Mouse (Mus musculus): ENCODE data around the gene Milr1.

GRCm38 (mm10) chr11:106742388-106742841, 8.6 kb upstream of the Milr1 start:
- no peak for TF ChIP-seq CTCF (IDR thresholded peaks at IDR 0.05; ENCODE audit: control insufficient read depth, insufficient read depth, insufficient read length)
- no peak for TF ChIP-seq MYOG (IDR thresholded peaks at IDR 0.05; ENCODE audit: control insufficient read depth, extremely low read depth, insufficient read length)
- no peak for TF ChIP-seq MYOD1 (IDR thresholded peaks at IDR 0.05; ENCODE audit: control insufficient read depth, insufficient read length, low read depth)
